ENCODE assay signal across 10 mouse cellular contexts in genomic region chr9:122837680-122838079, GRCm38 (mm10). TPM values are rescaled to one million over a fixed set of nuclear protein-coding genes. Genes with fewer than 3 reads are reported as not detected.
DNase-seq lines count a peak whose midpoint lies in the region; ATAC-seq and TF ChIP-seq lines count a peak whose summit lies in the region.
"Had no signal": no experiment of that assay in that cellular context is flagged by ENCODE, and none has a peak within 500 bp of the region (broad histone marks: within the 10 kb centered on the region; RNA-seq: fewer than 3 reads in every experiment).

No protein-coding gene starts in this region.

- no peak for ATAC-seq in liver, embryonic 13.5 days (ENCODE audit: low read depth)

- H3K9me3 ChIP-seq in E14TG2a.4 (ENCODE audit: low read length), result peaks cover 3% of the 10 kb centered on the region; the same call in 1 of the 2 replicates
- H3K9me3 ChIP-seq in liver, embryonic 13.5 days (replicated peaks), result no peaks in the 10 kb centered on the region

- no peak overlapping the region for H3K9ac ChIP-seq in liver, embryonic 13.5 days

- peaks cover 24% of the 10 kb centered on the region for H3K4me1 ChIP-seq in E14TG2a.4 (replicated peaks; ENCODE audit: low read depth, low read length)
- no peaks in the 10 kb centered on the region for H3K4me1 ChIP-seq in liver, embryonic 13.5 days (replicated peaks)

- 0 out of 2 replicates have a peak, but pooled peaks cover 3% of the 10 kb centered on the region for H3K36me3 ChIP-seq in E14TG2a.4 (ENCODE audit: insufficient read depth, low read length)
- no peaks in the 10 kb centered on the region; the same call in 1 of the 2 replicates for H3K36me3 ChIP-seq in liver, embryonic 13.5 days

- peak; percentile 41 for DNase-seq in gastrocnemius, adult 2 months
- DNase-seq in gastrocnemius, adult 8-10 months (ENCODE audit: low spot score in 2 of 2), result no peak
- peak; percentile 65 for DNase-seq in embryo, embryonic 10 days (ENCODE audit: low spot score)
- DNase-seq in heart, postnatal 4 days, result peak; percentile 79
- DNase-seq in liver, embryonic 13.5 days, result peak; percentile 1
- peak; percentile 29 for DNase-seq in right cerebral cortex, postnatal 4 days
- DNase-seq in natural killer cell, adult 2 months (ENCODE audit: low spot score in 2 of 2), result no peak

- intact Hi-C loops in gastrocnemius, adult 2 months (cut with DNase I), result no loop called here

- H3K27me3 ChIP-seq in E14TG2a.4 (ENCODE audit: insufficient read depth, low read length), result no peaks in the 10 kb centered on the region
- H3K27me3 ChIP-seq in liver, embryonic 13.5 days, result no peaks in the 10 kb centered on the region

- TF ChIP-seq CTCF in gastrocnemius, adult 2 months (IDR thresholded peaks at IDR 0.05), result peak; percentile 46
- TF ChIP-seq CTCF in E14TG2a.4 (conservative IDR thresholded peaks at IDR 0.05; ENCODE audit: low read length), result peak; percentile 60

- H3K4me3 ChIP-seq in gastrocnemius, adult 2 months, result no peak overlapping the region
- H3K4me3 ChIP-seq in E14TG2a.4 (replicated peaks; ENCODE audit: low read length), result peak overlapping the region; percentile 43; the same call in 1 of the 2 replicates
- no peak overlapping the region for H3K4me3 ChIP-seq in liver, embryonic 13.5 days (replicated peaks)

- H3K27ac ChIP-seq in gastrocnemius, adult 2 months, result no peak overlapping the region
- no peak overlapping the region for H3K27ac ChIP-seq in liver, embryonic 13.5 days

- WGBS in liver, embryonic 13.5 days (ENCODE audit: insufficient replicate concordance), result 36% methylated on average over 16 of the region's 16 CpGs

- no peak overlapping the region for H3K4me2 ChIP-seq in liver, embryonic 13.5 days

RNA-seq across cellular contexts. Expression of gene Gm35549, which starts 6.2 kb away (rescaled TPM):
- total RNA-seq in gastrocnemius, adult 2 months (2021), result not detected
- total RNA-seq in gastrocnemius, adult 8-10 months (2022), result not detected
- total RNA-seq in heart, postnatal 4 days (2021), result not detected
- polyA plus RNA-seq in liver, embryonic 13.5 days (2015; fragmentation: Nextera tagmentation; extraction: Ambion mirVana), result not detected in 2 replicates
- total RNA-seq: heart, adult 18-20 months; MEL had no signal

RNA-seq across cellular contexts. Expression of gene Zfp445, which starts 28.1 kb away (rescaled TPM):
- total RNA-seq in gastrocnemius, adult 2 months (2021), result 10 to 100 TPM; 39.0 to 39.5 TPM
- total RNA-seq in gastrocnemius, adult 8-10 months (2022), result 10 to 100 TPM; 24.8 to 35.2 (median 34.0) TPM
- total RNA-seq in heart, postnatal 4 days (2021), result 100 to 1,000 TPM; 100 to 102 TPM
- polyA plus RNA-seq in liver, embryonic 13.5 days (2015; fragmentation: Nextera tagmentation; extraction: Ambion mirVana), result 17.1 and 21.5 TPM in 2 replicates

RNA-seq across cellular contexts. Expression of gene Tcaim, which starts 32.3 kb away (rescaled TPM):
- 10 to 100 TPM; 20.8 to 31.7 TPM for total RNA-seq in gastrocnemius, adult 2 months (2021)
- total RNA-seq in gastrocnemius, adult 8-10 months (2022), result 10 to 100 TPM; 21.3 to 23.3 (median 21.9) TPM
- total RNA-seq in heart, postnatal 4 days (2021), result 10 to 100 TPM; 14.9 to 17.4 TPM
- 1.8 and 3.2 TPM in 2 replicates for polyA plus RNA-seq in liver, embryonic 13.5 days (2015; fragmentation: Nextera tagmentation; extraction: Ambion mirVana)

RNA-seq across cellular contexts. Expression of gene Zkscan7, which starts 47.8 kb away (rescaled TPM):
- total RNA-seq in gastrocnemius, adult 2 months (2021), result 1 to 10 TPM; 3.3 to 4.2 TPM
- total RNA-seq in gastrocnemius, adult 8-10 months (2022), result 1 to 10 TPM; 3.9 to 4.6 (median 4.4) TPM
- 1 to 10 TPM; 3.7 to 5.2 TPM for total RNA-seq in heart, postnatal 4 days (2021)
- 0.46 and 0.70 TPM in 2 replicates for polyA plus RNA-seq in liver, embryonic 13.5 days (2015; fragmentation: Nextera tagmentation; extraction: Ambion mirVana)

Comparison
In these comparisons a context has a peak if more than half of its experiments do, and no peak if none do; other contexts are left out.
1. DNase-seq: peak in gastrocnemius, adult 2 months (single experiment), embryo, embryonic 10 days (single experiment), heart, postnatal 4 days (single experiment), liver, embryonic 13.5 days (single experiment) and right cerebral cortex, postnatal 4 days (single experiment); none in gastrocnemius, adult 8-10 months (0 of 2) and natural killer cell, adult 2 months (0 of 2).